Mouse (Mus musculus) C2C12 (cell line): ENCODE measurements around the gene Adcyap1. TPM values are rescaled to one million over a fixed set of nuclear protein-coding genes. Genes with fewer than 3 reads are reported as not detected.

Experiments used
- H3K27me3 ChIP-seq: one replicate; pipeline ENCODE4 v1.6.1; 2011; ENCODE audit not compliant: control insufficient read depth, insufficient read depth, insufficient read length
- H3K36me3 ChIP-seq: one replicate; pipeline ENCODE4 v1.6.1; 2011; ENCODE audit not compliant: control insufficient read depth, insufficient read depth
- H3K4me3 ChIP-seq: one replicate; pipeline ENCODE4 v1.5.1; 2011; ENCODE audit warnings: mild to moderate bottlenecking, control low read depth; ENCODE audit not compliant: poor library complexity, insufficient read depth, severe bottlenecking
- H3K79me2 ChIP-seq: one replicate; pipeline ENCODE4 v1.6.1; 2011; ENCODE audit not compliant: control insufficient read depth, insufficient read depth
- H3K79me3 ChIP-seq: one replicate; pipeline ENCODE4 v1.6.1; 2011; ENCODE audit warnings: low read depth, control low read depth
- H3ac ChIP-seq: one replicate; pipeline ENCODE3; 2011; ENCODE audit warnings: low read depth; ENCODE audit not compliant: control insufficient read depth, insufficient read length
- CEBPB ChIP-seq: IDR thresholded peaks from one replicate; pipeline ENCODE4 v1.6.1; 2011; ENCODE audit warnings: low read depth, mild to moderate bottlenecking, control low read depth, moderate library complexity
- CTCF ChIP-seq: IDR thresholded peaks from one replicate; pipeline ENCODE4 v1.5.1; 2011; ENCODE audit not compliant: control insufficient read depth, insufficient read depth, insufficient read length
- FOSL1 ChIP-seq: IDR thresholded peaks from one replicate; pipeline ENCODE4 v1.8.0; 2011; ENCODE audit warnings: mild to moderate bottlenecking, low read length; ENCODE audit not compliant: poor library complexity, insufficient read depth, severe bottlenecking
- MAX ChIP-seq: IDR thresholded peaks from one replicate; pipeline ENCODE4 v1.6.1; 2011; ENCODE audit warnings: mild to moderate bottlenecking, control low read depth
- MYOD1 ChIP-seq: IDR thresholded peaks from one replicate; pipeline ENCODE4 v1.6.1; 2011; ENCODE audit warnings: low read depth; ENCODE audit not compliant: control insufficient read depth, insufficient read length
- MYOG ChIP-seq: IDR thresholded peaks from one replicate; pipeline ENCODE4 v1.6.1; 2011; ENCODE audit not compliant: control insufficient read depth, insufficient read length; ENCODE audit errors: extremely low read depth
- USF1 ChIP-seq: IDR thresholded peaks from one replicate; pipeline ENCODE4 v1.6.1; 2011; ENCODE audit warnings: low read depth, mild to moderate bottlenecking, control low read depth, moderate library complexity
- polyA plus RNA-seq: library from polyadenylated mRNA; unstranded; fragments of >200 nt; fragmentation: generic; extraction: Trizol; gene quantifications from one replicate; pipeline ENCODE4 v1.2.1, GENCODE M21; 2012; ENCODE audit warnings: missing spikeins

The Adcyap1 gene
- polyA plus RNA-seq, 1 experiment, result 0.05 TPM

GRCm38 (mm10) chr17:93199747-93200146, 930 bp downstream of the Adcyap1 start:
- no peaks in the 10 kb centered on the region for H3K79me2 ChIP-seq
- TF ChIP-seq MYOD1, result no peak
- TF ChIP-seq FOSL1, result no peak
- TF ChIP-seq CTCF, result no peak
- no peak for TF ChIP-seq MYOG
- no peak for TF ChIP-seq MAX
- TF ChIP-seq USF1, result no peak
- TF ChIP-seq CEBPB, result no peak
- no peak overlapping the region for H3ac ChIP-seq
- no peaks in the 10 kb centered on the region for H3K36me3 ChIP-seq
- H3K27me3 ChIP-seq, result peaks cover 25% of the 10 kb centered on the region
- no peak overlapping the region for H3K4me3 ChIP-seq
- no peaks in the 10 kb centered on the region for H3K79me3 ChIP-seq

- Histone ChIP-seq H3K79me2 (no peaks in the 10 kb centered on the region), H3K79me3 (no peaks in the 10 kb centered on the region), H3K27me3 (peaks cover 25% of the 10 kb centered on the region), H3ac (no peak overlapping the region), H3K4me3 (no peak overlapping the region), H3K36me3 (no peaks in the 10 kb centered on the region)
- TF ChIP-seq FOSL1, result no peak
These were observed 1.8 kb downstream of the Adcyap1 start for GRCm38 (mm10) chr17:93200386-93201264.

GRCm38 (mm10) chr17:93201265-93201925, 2.6 kb downstream of the Adcyap1 start:
- H3ac ChIP-seq, result no peak overlapping the region
- TF ChIP-seq USF1, result no peak
- no peak for TF ChIP-seq CEBPB
- TF ChIP-seq MYOD1, result no peak
- TF ChIP-seq FOSL1, result no peak
- no peak for TF ChIP-seq MAX
- no peak for TF ChIP-seq MYOG
- TF ChIP-seq CTCF, result no peak
- no peak overlapping the region for H3K4me3 ChIP-seq
- H3K79me3 ChIP-seq, result no peaks in the 10 kb centered on the region
- peaks cover 25% of the 10 kb centered on the region for H3K27me3 ChIP-seq
- H3K36me3 ChIP-seq, result no peaks in the 10 kb centered on the region
- no peaks in the 10 kb centered on the region for H3K79me2 ChIP-seq

- no peak overlapping the region for H3ac ChIP-seq
- H3K79me3 ChIP-seq, result no peaks in the 10 kb centered on the region
- H3K36me3 ChIP-seq, result no peaks in the 10 kb centered on the region
- no peak overlapping the region for H3K4me3 ChIP-seq
- no peaks in the 10 kb centered on the region for H3K79me2 ChIP-seq
- no peak for TF ChIP-seq FOSL1
- no peak for TF ChIP-seq MAX
- no peak for TF ChIP-seq CTCF
- peaks cover 25% of the 10 kb centered on the region for H3K27me3 ChIP-seq
These were observed 3.6 kb downstream of the Adcyap1 start for GRCm38 (mm10) chr17:93202165-93203075.

- Histone ChIP-seq H3K36me3 (no peaks in the 10 kb centered on the region), H3K27me3 (peaks cover 25% of the 10 kb centered on the region), H3K79me3 (no peaks in the 10 kb centered on the region), H3K79me2 (no peaks in the 10 kb centered on the region), H3ac (no peak overlapping the region), H3K4me3 (no peak overlapping the region)
- TF ChIP-seq MYOG (no peak), FOSL1 (no peak), MAX (no peak), CTCF (no peak), USF1 (no peak), MYOD1 (no peak), CEBPB (no peak)
These were observed 4.5 kb downstream of the Adcyap1 start for GRCm38 (mm10) chr17:93203076-93204031.
